Mouse (Mus musculus) lung, postnatal 0 days (tissue): ENCODE data around the gene Kcnk2.

Experiments
- CTCF ChIP-seq: IDR thresholded peaks from 2 replicates; pipeline ENCODE4 v1.5.1; 2016; ENCODE audit warnings: antibody characterized with exemption, mild to moderate bottlenecking
- EP300 ChIP-seq: IDR thresholded peaks from 2 replicates; pipeline ENCODE4 v1.6.1; 2016; ENCODE audit warnings: antibody characterized with exemption, mild to moderate bottlenecking, control low read depth

DNA sequence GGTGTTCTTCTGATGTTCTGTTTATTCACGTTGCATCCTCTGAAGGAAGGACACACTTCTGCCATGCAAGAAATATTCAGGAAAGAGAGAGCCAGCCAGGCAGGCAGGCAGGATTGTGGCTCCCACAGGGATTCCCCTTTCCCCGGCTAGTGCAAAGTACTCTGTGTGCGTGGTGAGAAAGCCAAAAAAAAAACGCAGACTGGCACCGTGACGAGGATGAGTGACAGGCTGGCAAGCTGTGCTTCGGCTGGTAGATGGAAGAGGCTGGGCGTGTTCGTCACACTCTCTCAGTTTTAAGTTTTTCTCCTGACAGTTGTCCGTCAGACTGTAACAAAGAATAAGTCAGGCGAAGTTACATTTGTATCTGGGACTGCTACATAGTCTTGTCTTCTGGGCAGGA, 24.2 kb upstream of the Kcnk2 start:
- TF ChIP-seq CTCF (no peak), EP300 (no peak)
